Mouse (Mus musculus): ENCODE measurements around the gene Kpna4. TPM values are rescaled to one million over a fixed set of nuclear protein-coding genes. Genes with fewer than 3 reads are reported as not detected.

Kpna4 gene
- polyA plus RNA-seq, 1 experiment from 2014 or later = 33.5 TPM

DNA sequence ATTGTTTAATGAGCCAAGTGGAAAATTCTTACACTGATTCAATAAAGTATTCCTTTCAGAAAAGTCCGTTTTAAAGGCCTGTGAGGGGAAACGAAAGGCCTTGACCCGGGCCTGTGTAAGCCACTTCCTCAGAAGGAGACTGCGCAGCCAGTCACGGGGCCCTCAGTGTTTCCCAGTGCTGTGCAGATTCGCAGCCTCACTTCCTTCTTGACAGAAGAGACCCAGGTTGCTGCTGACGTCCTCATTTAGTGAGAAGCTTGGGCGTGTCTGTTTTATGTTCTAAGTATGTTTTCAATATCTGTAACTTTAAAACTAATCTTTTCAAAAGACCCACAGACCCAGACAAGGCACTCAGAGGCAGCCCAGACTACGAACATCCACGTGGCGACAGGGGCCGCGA lies 29.6 kb upstream of the Kpna4 start:
- Histone ChIP-seq H3K27ac (ENCODE audit: low read depth) (no peak overlapping the region), H3K4me2 (ENCODE audit: low read length) (no peak overlapping the region), H3K9me3 (ENCODE audit: control insufficient read depth, low read length) (no peaks in the 10 kb centered on the region), H3K36me3 (ENCODE audit: control insufficient read depth, insufficient read depth, low read length) (no peaks in the 10 kb centered on the region), H3K27me3 (replicated peaks; ENCODE audit: control insufficient read depth, insufficient read depth, low read length) (no peaks in the 10 kb centered on the region), H3K4me1 (replicated peaks; ENCODE audit: control insufficient read depth, insufficient read depth, low read length) (no peaks in the 10 kb centered on the region), H3K9ac (ENCODE audit: low read length) (no peak overlapping the region), H3K4me3 (ENCODE audit: low read depth, low read length) (no peak overlapping the region)
- no peak for ATAC-seq (replicated peaks; ENCODE audit: low FRiP score, low TSS enrichment, low read depth)
- 65% methylated on average over 13 of the region's 13 CpGs for WGBS
- no peak for DNase-seq (ENCODE audit: low spot score)

DNA sequence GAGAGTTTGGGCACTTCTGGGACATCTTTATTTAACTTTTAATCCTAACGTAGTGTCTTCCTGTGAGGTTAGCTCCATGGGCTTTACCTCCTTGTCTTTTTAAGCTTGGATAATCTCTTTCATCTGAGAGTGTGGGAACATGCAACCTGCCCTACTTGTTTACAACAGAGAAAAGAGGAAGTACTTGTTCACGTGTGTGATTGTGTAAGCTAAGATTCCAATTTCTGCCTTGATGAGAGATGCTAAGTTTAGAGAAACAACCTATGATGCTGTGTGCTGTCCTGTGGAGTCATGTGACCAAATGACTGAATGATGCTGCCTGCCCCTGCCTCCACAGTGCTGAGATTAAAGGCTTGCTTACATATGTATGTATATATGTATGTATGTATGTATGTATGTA lies 27.8 kb upstream of the Kpna4 start:
- Histone ChIP-seq H3K9ac (ENCODE audit: low read length) (no peak overlapping the region), H3K4me3 (ENCODE audit: low read depth, low read length) (no peak overlapping the region), H3K4me2 (ENCODE audit: low read length) (no peak overlapping the region), H3K4me1 (replicated peaks; ENCODE audit: control insufficient read depth, insufficient read depth, low read length) (no peaks in the 10 kb centered on the region), H3K27ac (ENCODE audit: low read depth) (no peak overlapping the region), H3K9me3 (ENCODE audit: control insufficient read depth, low read length) (no peaks in the 10 kb centered on the region), H3K27me3 (replicated peaks; ENCODE audit: control insufficient read depth, insufficient read depth, low read length) (no peaks in the 10 kb centered on the region), H3K36me3 (ENCODE audit: control insufficient read depth, insufficient read depth, low read length) (no peaks in the 10 kb centered on the region)
- ATAC-seq (replicated peaks; ENCODE audit: low FRiP score, low TSS enrichment, low read depth) = no peak
- DNase-seq (ENCODE audit: low spot score) = no peak
- 60% methylated on average over 2 of the region's 2 CpGs for WGBS

DNA sequence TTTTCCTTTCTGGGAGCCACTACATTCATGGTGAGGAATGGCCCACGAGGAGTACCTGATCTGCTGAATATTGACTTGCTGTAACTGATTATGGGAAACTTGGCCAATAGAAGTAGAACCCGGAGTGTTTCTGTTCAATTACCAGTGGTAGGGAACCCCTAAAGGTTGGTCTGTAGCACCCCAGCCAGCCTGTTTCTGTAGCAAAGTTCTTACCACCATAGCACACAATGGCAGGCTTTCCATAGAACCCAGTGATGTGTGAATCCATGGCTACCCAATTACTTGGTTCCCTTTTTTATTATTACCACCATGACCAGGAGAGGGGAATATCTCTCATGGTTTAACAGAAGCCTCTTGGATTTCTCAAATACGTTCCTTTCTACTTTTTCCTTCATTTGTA lies 24.0 kb upstream of the Kpna4 start:
- ATAC-seq (replicated peaks; ENCODE audit: low FRiP score, low TSS enrichment, low read depth) (no peak), DNase-seq (ENCODE audit: low spot score) (no peak)
- H3K27me3 ChIP-seq (replicated peaks; ENCODE audit: control insufficient read depth, insufficient read depth, low read length) = no peaks in the 10 kb centered on the region
- no peaks in the 10 kb centered on the region for H3K36me3 ChIP-seq (ENCODE audit: control insufficient read depth, insufficient read depth, low read length)
- H3K4me3 ChIP-seq (ENCODE audit: low read depth, low read length) = no peak overlapping the region
- H3K9me3 ChIP-seq (ENCODE audit: control insufficient read depth, low read length) = no peaks in the 10 kb centered on the region
- no peak overlapping the region for H3K9ac ChIP-seq (ENCODE audit: low read length)
- 89% methylated on average over 3 of the region's 3 CpGs for WGBS
- H3K4me2 ChIP-seq (ENCODE audit: low read length) = no peak overlapping the region
- H3K27ac ChIP-seq (ENCODE audit: low read depth) = no peak overlapping the region
- H3K4me1 ChIP-seq (replicated peaks; ENCODE audit: control insufficient read depth, insufficient read depth, low read length) = no peaks in the 10 kb centered on the region

DNA sequence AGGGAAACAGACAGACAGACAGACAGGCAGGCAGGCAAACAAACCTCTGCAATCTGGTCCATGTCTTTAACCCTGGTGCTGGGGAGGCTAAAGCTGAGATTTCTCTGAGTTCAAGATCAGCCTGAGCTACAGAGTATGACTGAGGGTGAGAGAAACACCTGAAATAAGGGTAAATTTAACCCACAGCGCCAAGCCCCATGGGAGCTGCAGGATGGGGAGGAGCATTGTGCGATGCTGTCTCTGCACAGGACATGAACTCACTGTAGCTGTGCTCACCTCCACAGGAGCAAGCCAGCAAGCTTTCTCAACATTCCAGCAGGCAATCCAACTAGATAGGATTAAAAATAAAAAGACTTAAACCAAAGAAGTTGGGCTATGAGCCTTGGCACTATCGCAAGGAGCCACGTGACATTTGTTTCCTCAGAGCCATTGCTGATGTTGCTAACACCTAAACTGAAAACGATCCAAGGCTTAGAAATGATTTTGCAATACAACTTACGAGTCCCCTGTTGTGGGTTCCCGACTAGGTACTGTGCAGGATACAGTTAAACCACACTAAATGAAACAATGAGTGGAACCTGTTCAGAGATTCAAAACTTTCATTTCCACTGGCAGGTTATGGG lies 15.6 kb upstream of the Kpna4 start:
- Histone ChIP-seq H3K4me1 (replicated peaks; ENCODE audit: control insufficient read depth, insufficient read depth, low read length) (no peaks in the 10 kb centered on the region), H3K4me2 (ENCODE audit: low read length) (no peak overlapping the region), H3K27ac (ENCODE audit: low read depth) (no peak overlapping the region), H3K9me3 (ENCODE audit: control insufficient read depth, low read length) (no peaks in the 10 kb centered on the region), H3K36me3 (ENCODE audit: control insufficient read depth, insufficient read depth, low read length) (no peaks in the 10 kb centered on the region), H3K4me3 (ENCODE audit: low read depth, low read length) (no peak overlapping the region), H3K27me3 (replicated peaks; ENCODE audit: control insufficient read depth, insufficient read depth, low read length) (no peaks in the 10 kb centered on the region), H3K9ac (ENCODE audit: low read length) (no peak overlapping the region)
- ATAC-seq (replicated peaks; ENCODE audit: low FRiP score, low TSS enrichment, low read depth) (no peak), DNase-seq (ENCODE audit: low spot score) (peak; percentile 33)
- WGBS = 88% methylated on average over 7 of the region's 7 CpGs

DNA sequence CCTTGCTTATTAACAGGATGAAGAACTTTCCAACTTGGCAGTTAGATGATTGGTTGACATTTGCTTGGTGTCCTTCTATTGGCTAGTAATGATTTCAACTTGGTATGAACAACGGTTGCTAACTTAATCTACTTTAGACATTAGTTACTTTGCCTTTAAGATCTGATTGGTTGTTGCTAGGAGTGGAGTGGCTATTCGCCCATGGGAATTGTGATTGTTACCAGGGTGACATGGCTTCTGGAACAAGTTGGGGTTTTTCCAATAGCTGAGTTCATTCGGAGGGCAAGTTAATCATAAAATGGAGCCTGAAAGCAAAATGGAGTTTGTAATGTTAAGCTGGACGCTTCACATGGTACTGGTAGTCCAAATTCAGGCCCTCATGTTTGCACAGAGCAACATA lies 13.9 kb upstream of the Kpna4 start:
- WGBS = 79% methylated on average over 4 of the region's 4 CpGs
- H3K27ac ChIP-seq (ENCODE audit: low read depth) = no peak overlapping the region
- no peaks in the 10 kb centered on the region for H3K9me3 ChIP-seq (ENCODE audit: control insufficient read depth, low read length)
- H3K4me2 ChIP-seq (ENCODE audit: low read length) = no peak overlapping the region
- no peaks in the 10 kb centered on the region for H3K36me3 ChIP-seq (ENCODE audit: control insufficient read depth, insufficient read depth, low read length)
- ATAC-seq (replicated peaks; ENCODE audit: low FRiP score, low TSS enrichment, low read depth) (no peak), DNase-seq (ENCODE audit: low spot score) (peak; percentile 16)
- H3K4me3 ChIP-seq (ENCODE audit: low read depth, low read length) = no peak overlapping the region
- no peak overlapping the region for H3K9ac ChIP-seq (ENCODE audit: low read length)
- no peaks in the 10 kb centered on the region for H3K27me3 ChIP-seq (replicated peaks; ENCODE audit: control insufficient read depth, insufficient read depth, low read length)
- H3K4me1 ChIP-seq (replicated peaks; ENCODE audit: control insufficient read depth, insufficient read depth, low read length) = no peaks in the 10 kb centered on the region

DNA sequence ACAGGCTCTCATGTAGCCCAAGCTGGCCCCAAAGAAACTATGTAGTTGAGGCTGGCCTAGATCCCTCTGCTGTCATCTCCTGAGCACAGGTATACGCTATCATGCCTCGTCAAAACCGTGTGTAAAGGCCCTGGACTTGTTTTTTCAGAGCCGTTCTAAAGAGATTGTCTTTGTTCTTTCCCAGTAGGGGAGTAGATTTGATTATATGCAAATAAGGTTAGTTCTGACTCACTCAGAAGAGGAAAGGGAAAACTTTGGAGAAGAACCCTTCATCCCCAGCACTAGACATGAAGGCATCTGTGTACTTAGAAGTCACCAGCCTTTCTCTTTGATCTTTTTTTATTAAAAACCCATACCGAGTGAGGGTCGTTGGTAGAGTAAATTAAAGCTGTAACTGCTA lies 9.1 kb upstream of the Kpna4 start:
- 84% methylated on average over 6 of the region's 6 CpGs for WGBS
- Histone ChIP-seq H3K27ac (ENCODE audit: low read depth) (no peak overlapping the region), H3K9me3 (ENCODE audit: control insufficient read depth, low read length) (no peaks in the 10 kb centered on the region), H3K4me1 (replicated peaks; ENCODE audit: control insufficient read depth, insufficient read depth, low read length) (no peaks in the 10 kb centered on the region), H3K27me3 (replicated peaks; ENCODE audit: control insufficient read depth, insufficient read depth, low read length) (no peaks in the 10 kb centered on the region), H3K36me3 (ENCODE audit: control insufficient read depth, insufficient read depth, low read length) (no peaks in the 10 kb centered on the region), H3K4me3 (ENCODE audit: low read depth, low read length) (no peak overlapping the region), H3K9ac (ENCODE audit: low read length) (no peak overlapping the region), H3K4me2 (ENCODE audit: low read length) (no peak overlapping the region)
- DNase-seq (ENCODE audit: low spot score) (no peak), ATAC-seq (replicated peaks; ENCODE audit: low FRiP score, low TSS enrichment, low read depth) (no peak)

DNA sequence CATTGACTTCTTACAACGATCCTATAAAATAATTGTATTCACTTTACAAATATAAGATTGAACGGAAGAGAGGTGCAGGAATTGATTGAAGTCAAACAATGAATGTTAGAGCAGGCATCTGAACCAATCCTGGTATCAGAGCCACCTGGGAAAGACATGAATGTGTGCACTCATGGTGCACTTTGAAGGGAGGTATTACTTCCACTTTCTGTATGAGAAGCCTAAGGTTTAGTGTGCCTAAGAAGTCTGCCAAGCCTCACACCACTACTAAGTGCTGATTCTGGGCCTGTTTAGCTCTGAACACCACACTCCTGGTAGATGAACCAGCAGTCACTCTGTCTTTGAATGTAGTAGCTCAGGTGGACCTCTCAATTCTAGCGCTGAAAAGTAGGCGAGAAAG lies 4.1 kb upstream of the Kpna4 start:
- Histone ChIP-seq H3K27ac (ENCODE audit: low read depth) (no peak overlapping the region), H3K36me3 (ENCODE audit: control insufficient read depth, insufficient read depth, low read length) (no peaks in the 10 kb centered on the region), H3K9me3 (ENCODE audit: control insufficient read depth, low read length) (no peaks in the 10 kb centered on the region), H3K27me3 (replicated peaks; ENCODE audit: control insufficient read depth, insufficient read depth, low read length) (no peaks in the 10 kb centered on the region), H3K4me3 (ENCODE audit: low read depth, low read length) (no peak overlapping the region), H3K4me1 (replicated peaks; ENCODE audit: control insufficient read depth, insufficient read depth, low read length) (0 out of 2 replicates have a peak, but pooled peaks cover 5% of the 10 kb centered on the region), H3K4me2 (ENCODE audit: low read length) (no peak overlapping the region), H3K9ac (ENCODE audit: low read length) (no peak overlapping the region)
- ATAC-seq (replicated peaks; ENCODE audit: low FRiP score, low TSS enrichment, low read depth) = no peak
- no peak for DNase-seq (ENCODE audit: low spot score)
- WGBS = 82% methylated on average over 4 of the region's 4 CpGs

DNA sequence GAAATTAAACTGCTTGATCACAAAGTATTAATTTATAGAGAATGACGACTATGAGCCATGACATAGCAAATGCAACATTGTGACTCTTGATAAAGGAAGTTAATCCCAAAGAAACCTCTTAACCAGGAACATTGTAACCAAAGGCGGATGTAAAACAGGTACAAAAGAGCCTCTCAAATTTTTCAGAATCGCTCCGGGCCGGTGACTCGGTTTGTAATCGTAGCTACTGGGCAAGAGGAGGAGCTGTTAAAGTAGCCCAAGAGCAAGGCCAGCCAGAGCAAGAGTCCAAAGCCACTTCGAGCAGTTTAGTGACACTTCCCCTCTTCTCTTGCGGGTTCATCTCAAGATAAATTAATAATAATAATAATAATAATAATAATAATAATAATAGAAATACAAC lies 780 bp upstream of the Kpna4 start:
- no peak for DNase-seq (ENCODE audit: low spot score)
- Histone ChIP-seq H3K27me3 (replicated peaks; ENCODE audit: control insufficient read depth, insufficient read depth, low read length) (no peaks in the 10 kb centered on the region), H3K4me3 (ENCODE audit: low read depth, low read length) (peak overlapping the region; percentile 89), H3K36me3 (ENCODE audit: control insufficient read depth, insufficient read depth, low read length) (no peaks in the 10 kb centered on the region), H3K9ac (ENCODE audit: low read length) (peak overlapping the region; percentile 90), H3K9me3 (ENCODE audit: control insufficient read depth, low read length) (no peaks in the 10 kb centered on the region), H3K4me1 (replicated peaks; ENCODE audit: control insufficient read depth, insufficient read depth, low read length) (peaks cover 15% of the 10 kb centered on the region), H3K27ac (ENCODE audit: low read depth) (0 out of 2 replicates have a peak overlapping the region, but pooled peaks have one; percentile 47), H3K4me2 (ENCODE audit: low read length) (peak overlapping the region; percentile 84)
- no peak for ATAC-seq (replicated peaks; ENCODE audit: low FRiP score, low TSS enrichment, low read depth)
- WGBS = 3% methylated on average over 9 of the region's 9 CpGs

DNA sequence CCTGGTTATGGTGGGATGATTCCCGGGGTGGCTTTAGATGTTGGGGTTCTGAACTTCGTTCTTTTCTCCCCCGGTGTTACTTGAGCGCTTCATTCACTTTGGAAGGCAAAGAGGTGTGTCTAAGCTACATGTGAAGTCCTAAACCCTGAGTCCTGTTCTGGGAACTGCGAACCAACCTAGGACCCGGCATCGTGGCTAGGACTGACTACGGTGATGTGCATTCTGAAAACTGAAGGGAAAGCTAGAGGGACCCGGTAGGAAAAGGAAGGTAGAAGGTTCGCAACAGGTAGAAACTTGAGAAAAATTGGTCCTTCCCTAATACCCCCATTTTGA lies 399 bp upstream of the Kpna4 start:
- DNase-seq (ENCODE audit: low spot score) (no peak), ATAC-seq (replicated peaks; ENCODE audit: low FRiP score, low TSS enrichment, low read depth) (no peak)
- Histone ChIP-seq H3K27me3 (replicated peaks; ENCODE audit: control insufficient read depth, insufficient read depth, low read length) (no peaks in the 10 kb centered on the region), H3K9me3 (ENCODE audit: control insufficient read depth, low read length) (no peaks in the 10 kb centered on the region), H3K4me2 (ENCODE audit: low read length) (peak overlapping the region; percentile 84), H3K4me1 (replicated peaks; ENCODE audit: control insufficient read depth, insufficient read depth, low read length) (peaks cover 15% of the 10 kb centered on the region), H3K27ac (ENCODE audit: low read depth) (peak overlapping the region; percentile 47; the same call in 1 of the 2 replicates), H3K9ac (ENCODE audit: low read length) (peak overlapping the region; percentile 90), H3K4me3 (ENCODE audit: low read depth, low read length) (peak overlapping the region; percentile 89), H3K36me3 (ENCODE audit: control insufficient read depth, insufficient read depth, low read length) (no peaks in the 10 kb centered on the region)
- under 1% methylated on average over 10 of the region's 10 CpGs for WGBS

Data from intestine, embryonic 14.5 days (tissue).